Mouse (Mus musculus) urinary bladder, postnatal 14 days (tissue): ENCODE data around the gene Car5b.

ENCODE experiments used
- DNase-seq: peaks from one replicate; pipeline ENCODE4 v3.0.0; 2021; ENCODE audit warnings: low spot score

Gene Car5b

GRCm38 (mm10) chrX:163958467-163958875 is 69.3 kb downstream of the Car5b start, which contains the start of gene Zrsr2:
TSS of gene Zrsr2 (minus strand) at chrX:163958661.
- DNase-seq: peak; percentile 87

- DNase-seq: peak; percentile 74
Measured at GRCm38 (mm10) chrX:163957803-163958466, 69.9 kb downstream of the Car5b start.

- DNase-seq: no peak
Measured at GRCm38 (mm10) chrX:163957381-163957780, 70.4 kb downstream of the Car5b start.

GRCm38 (mm10) chrX:163951618-163952017 is 76.2 kb downstream of the Car5b start:
- no peak for DNase-seq

- no peak for DNase-seq
Measured at GRCm38 (mm10) chrX:163944381-163944780, 83.4 kb downstream of the Car5b start.

- DNase-seq: peak; percentile 4
Measured at GRCm38 (mm10) chrX:163938587-163938986, 89.2 kb downstream of the Car5b start.

- no peak for DNase-seq
Measured at GRCm38 (mm10) chrX:163934731-163935130, 93.1 kb downstream of the Car5b start.

- no peak for DNase-seq
Measured at GRCm38 (mm10) chrX:163929550-163929949, 98.2 kb downstream of the Car5b start.
